Mouse (Mus musculus) midbrain, embryonic 13.5 days (tissue): ENCODE data around the gene Ccdc84. TPM values are rescaled to one million over a fixed set of nuclear protein-coding genes. Genes with fewer than 3 reads are reported as not detected.
"Not testable (repeated sequence)": the region's sequence is repeated elsewhere in the genome, so short reads cannot be mapped to it uniquely, and the experiment has no call there.

ENCODE experiments used
- ATAC-seq: fragments of 200-750 bp; cut with Nextera tagmentation; 2 replicates; pipeline ENCODE4 v1.8.0; 2017; ENCODE audit warnings: mild to moderate bottlenecking, moderate TSS enrichment, moderate library complexity
- H3K27ac ChIP-seq: fragments of 300-500 bp; sonication (generic); 2 replicates; pipeline ENCODE4 v1.5.1; 2015; ENCODE audit warnings: inconsistent platforms, mild to moderate bottlenecking, moderate library complexity
- H3K27me3 ChIP-seq: fragments of 300-500 bp; sonication (generic); 2 replicates; pipeline ENCODE4 v1.6.1; 2015; ENCODE audit warnings: mild to moderate bottlenecking, inconsistent platforms
- H3K36me3 ChIP-seq: fragments of 300-500 bp; sonication (generic); 2 replicates; pipeline ENCODE4 v1.6.1; 2015; ENCODE audit warnings: mild to moderate bottlenecking, inconsistent platforms
- H3K4me1 ChIP-seq: fragments of 300-500 bp; sonication (generic); replicated peaks from 2 replicates; pipeline ENCODE4 v1.6.1; 2015; ENCODE audit warnings: inconsistent platforms
- H3K4me2 ChIP-seq: fragments of 300-500 bp; sonication (generic); replicated peaks from 2 replicates; pipeline ENCODE4 v1.6.1; 2015; ENCODE audit warnings: moderate library complexity, mild to moderate bottlenecking, inconsistent platforms
- H3K4me3 ChIP-seq: fragments of 300-500 bp; sonication (generic); replicated peaks from 2 replicates; pipeline ENCODE4 v1.5.1; 2015; ENCODE audit warnings: mild to moderate bottlenecking, inconsistent platforms
- H3K9ac ChIP-seq: fragments of 300-500 bp; sonication (generic); replicated peaks from 2 replicates; pipeline ENCODE4 v1.6.1; 2015; ENCODE audit warnings: mild to moderate bottlenecking, inconsistent platforms
- H3K9me3 ChIP-seq: fragments of 300-500 bp; sonication (generic); 2 replicates; pipeline ENCODE4 v1.6.1; 2016; ENCODE audit warnings: mild to moderate bottlenecking, inconsistent platforms
- WGBS: fragments of 180-500 bp; shearing (Covaris S2); methylation state at CpG from one replicate; pipeline ENCODE4 v1.1.7; 2015; 5-methylcytosine and 5-hydroxymethylcytosine counted together
- microRNA-seq: library from miRNA; unstranded; fragments of <30 nt; microRNA quantifications from one replicate; pipeline ENCODE4, GENCODE M21; 2016
- polyA plus RNA-seq: library from polyadenylated mRNA; unstranded; fragments of >200 nt; fragmentation: Nextera tagmentation; extraction: Ambion mirVana; gene quantifications from 2 replicates; pipeline ENCODE4 v1.2.1, GENCODE M21; 2015

Gene Ccdc84
- polyA plus RNA-seq, 1 experiment from 2014 or later: 36.7 TPM

GRCm38 (mm10) chr9:44379054-44379834, 39.1 kb downstream of the Ccdc84 start, which contains the start of gene Hyou1:
Gene Hyou1, plus strand, starts transcription at chr9:44379490.
- Histone ChIP-seq H3K27me3 (no peaks in the 10 kb centered on the region), H3K27ac (peak within 1 kb of the TSS; percentile 88), H3K4me3 (peak within 1 kb of the TSS; percentile 93), H3K4me1 (peaks cover 29% of the 10 kb centered on the region), H3K36me3 (peaks cover 35% of the 10 kb centered on the region), H3K9me3 (no peaks in the 10 kb centered on the region), H3K4me2 (peak within 1 kb of the TSS; percentile 86), H3K9ac (peak within 1 kb of the TSS; percentile 95)
- ATAC-seq: peak; percentile 98
- WGBS: under 1% methylated on average over 78 of the region's 83 CpGs

- WGBS: 92% methylated on average over 5 of the region's 5 CpGs
- no peak for ATAC-seq
- peaks cover 29% of the 10 kb centered on the region for H3K4me1 ChIP-seq
- peak overlapping the region; percentile 68 for H3K4me2 ChIP-seq
- H3K9ac ChIP-seq: peak overlapping the region; percentile 68
- H3K27me3 ChIP-seq: no peaks in the 10 kb centered on the region
- H3K36me3 ChIP-seq: peaks cover 25% of the 10 kb centered on the region
- no peaks in the 10 kb centered on the region for H3K9me3 ChIP-seq
- H3K4me3 ChIP-seq: peak overlapping the region; percentile 93
- peak overlapping the region; percentile 87 for H3K27ac ChIP-seq
Measured at GRCm38 (mm10) chr9:44378153-44378730, 40.1 kb downstream of the Ccdc84 start.

GRCm38 (mm10) chr9:44377335-44377734, 41.0 kb downstream of the Ccdc84 start:
- Histone ChIP-seq H3K4me1 (peaks cover 29% of the 10 kb centered on the region), H3K36me3 (peaks cover 16% of the 10 kb centered on the region)
- not testable (repeated sequence) for H3K27ac ChIP-seq, H3K4me2 ChIP-seq, H3K4me3 ChIP-seq, ATAC-seq, H3K9ac ChIP-seq, H3K9me3 ChIP-seq, H3K27me3 ChIP-seq
- WGBS: 92% methylated on average over 2 of the region's 2 CpGs

- Histone ChIP-seq H3K9me3 (no peaks in the 10 kb centered on the region), H3K27me3 (no peaks in the 10 kb centered on the region), H3K27ac (no peak overlapping the region), H3K9ac (no peak overlapping the region), H3K36me3 (peaks cover 4% of the 10 kb centered on the region), H3K4me1 (peaks cover 24% of the 10 kb centered on the region), H3K4me2 (no peak overlapping the region), H3K4me3 (no peak overlapping the region)
- ATAC-seq: no peak
- 95% methylated on average over 6 of the region's 6 CpGs for WGBS
Measured at GRCm38 (mm10) chr9:44376141-44376540, 42.2 kb downstream of the Ccdc84 start.

GRCm38 (mm10) chr9:44373386-44373785, 45.0 kb downstream of the Ccdc84 start:
- Histone ChIP-seq H3K4me2 (no peak overlapping the region), H3K4me1 (peaks cover 7% of the 10 kb centered on the region), H3K4me3 (no peak overlapping the region), H3K27ac (no peak overlapping the region), H3K27me3 (no peaks in the 10 kb centered on the region), H3K9ac (no peak overlapping the region), H3K9me3 (no peaks in the 10 kb centered on the region), H3K36me3 (no peaks in the 10 kb centered on the region)
- ATAC-seq: no peak

GRCm38 (mm10) chr9:44364480-44364879, 53.9 kb downstream of the Ccdc84 start:
- no peak for ATAC-seq
- peaks cover 11% of the 10 kb centered on the region for H3K4me1 ChIP-seq
- no peak overlapping the region for H3K4me2 ChIP-seq
- peaks cover 5% of the 10 kb centered on the region for H3K36me3 ChIP-seq
- H3K4me3 ChIP-seq: no peak overlapping the region
- no peak overlapping the region for H3K9ac ChIP-seq
- no peaks in the 10 kb centered on the region for H3K27me3 ChIP-seq
- H3K9me3 ChIP-seq: no peaks in the 10 kb centered on the region
- 63% methylated on average over 3 of the region's 3 CpGs for WGBS
- H3K27ac ChIP-seq: no peak overlapping the region

GRCm38 (mm10) chr9:44361931-44362330, 56.4 kb downstream of the Ccdc84 start:
- Histone ChIP-seq H3K4me1 (peaks cover 13% of the 10 kb centered on the region), H3K27ac (peak overlapping the region; percentile 72; the same call in 1 of the 2 replicates), H3K4me3 (peak overlapping the region; percentile 96), H3K4me2 (peak overlapping the region; percentile 82), H3K36me3 (peaks cover 25% of the 10 kb centered on the region), H3K9ac (0 out of 2 replicates have a peak overlapping the region, but pooled peaks have one; percentile 93)
- H3K27me3 ChIP-seq, H3K9me3 ChIP-seq: not testable (repeated sequence)
- peak; percentile 59 for ATAC-seq
- 42% methylated on average over 4 of the region's 4 CpGs for WGBS

- Histone ChIP-seq H3K27me3 (no peaks in the 10 kb centered on the region), H3K9me3 (no peaks in the 10 kb centered on the region), H3K9ac (peak within 1 kb of the TSS; percentile 93), H3K27ac (peak within 1 kb of the TSS; percentile 72), H3K4me2 (peak within 1 kb of the TSS; percentile 82), H3K4me1 (peaks cover 14% of the 10 kb centered on the region), H3K36me3 (peaks cover 31% of the 10 kb centered on the region), H3K4me3 (peak within 1 kb of the TSS; percentile 96)
- 1% methylated on average over 44 of the region's 44 CpGs for WGBS
- peak; percentile 96 for ATAC-seq
Measured at GRCm38 (mm10) chr9:44361190-44361917, 57.0 kb downstream of the Ccdc84 start, which contains the start of gene Vps11. Gene Vps11, minus strand, starts transcription at chr9:44361670.

Small RNAs within 50 kb of the gene (microRNA-seq; reads per million reads assigned to microRNA genes)
- not detected for gene Mir7085

Other genes with a start within 250 kb of the Ccdc84 start
- gene Cbl, start 184.5 kb downstream of the Ccdc84 start, polyA plus RNA-seq: 26.2 and 28.5 TPM in 2 replicates
- not detected in 2 replicates for gene Ccdc153, start 177.9 kb downstream of the Ccdc84 start, polyA plus RNA-seq
- gene Pdzd3, start 167.1 kb downstream of the Ccdc84 start, polyA plus RNA-seq: 0.48 and 0.64 TPM in 2 replicates
- 3.3 and 3.5 TPM in 2 replicates for gene Nlrx1, start 150.0 kb downstream of the Ccdc84 start, polyA plus RNA-seq
- gene Abcg4, start 130.0 kb downstream of the Ccdc84 start, polyA plus RNA-seq: 17.3 and 18.1 TPM in 2 replicates
- 37.5 and 38.5 TPM in 2 replicates for gene Hinfp, start 112.9 kb downstream of the Ccdc84 start, polyA plus RNA-seq
- 23.0 and 27.3 TPM in 2 replicates for gene C2cd2l, start 98.3 kb downstream of the Ccdc84 start, polyA plus RNA-seq
- 40.8 TPM in 2 replicates for gene Dpagt1, start 92.5 kb downstream of the Ccdc84 start, polyA plus RNA-seq
- gene H2afx, start 83.9 kb downstream of the Ccdc84 start, polyA plus RNA-seq: 193 and 209 TPM in 2 replicates
- gene Hmbs, start 74.3 kb downstream of the Ccdc84 start, polyA plus RNA-seq: 72.3 and 72.9 TPM in 2 replicates
- 41.2 and 41.6 TPM in 2 replicates for gene Vps11, start 56.9 kb downstream of the Ccdc84 start, polyA plus RNA-seq
- gene Hyou1, start 39.1 kb downstream of the Ccdc84 start, polyA plus RNA-seq: 28.1 and 28.4 TPM in 2 replicates
- gene Slc37a4, start 21.7 kb downstream of the Ccdc84 start, polyA plus RNA-seq: 34.7 and 35.9 TPM in 2 replicates
- 1,334 and 1,353 TPM in 2 replicates for gene Rps25, start 11.4 kb downstream of the Ccdc84 start, polyA plus RNA-seq
- gene Trappc4, start 11.0 kb downstream of the Ccdc84 start, polyA plus RNA-seq: 357 and 364 TPM in 2 replicates
- not detected in 2 replicates for gene Foxr1, start 22.6 kb upstream of the Ccdc84 start, polyA plus RNA-seq
- gene Upk2, start 36.4 kb upstream of the Ccdc84 start, polyA plus RNA-seq: not detected in 2 replicates
- gene Bcl9l, start 64.3 kb upstream of the Ccdc84 start, polyA plus RNA-seq: 8.0 and 9.2 TPM in 2 replicates
- gene Cxcr5, start 143.3 kb upstream of the Ccdc84 start, polyA plus RNA-seq: not detected in 2 replicates
- gene Ddx6, start 186.3 kb upstream of the Ccdc84 start, polyA plus RNA-seq: 27.5 and 28.1 TPM in 2 replicates